Mouse (Mus musculus): ENCODE results near the gene Hibadh.

The Hibadh gene

GRCm38 (mm10) chr6:52567327-52568299 is 72.6 kb downstream of the Hibadh start:
- DNase-seq (ENCODE audit: low read depth, low spot score) = no peak

- DNase-seq (ENCODE audit: low read depth, low spot score) = no peak
These were observed 75.0 kb downstream of the Hibadh start for GRCm38 (mm10) chr6:52565210-52565609.

- no peak for DNase-seq (ENCODE audit: low read depth, low spot score)
These were observed 77.2 kb downstream of the Hibadh start for GRCm38 (mm10) chr6:52562994-52563393.

- no peak for DNase-seq (ENCODE audit: low read depth, low spot score)
These were observed 81.1 kb downstream of the Hibadh start for GRCm38 (mm10) chr6:52559041-52559440.

- DNase-seq (ENCODE audit: low read depth, low spot score) = no peak
These were observed 95.8 kb downstream of the Hibadh start for GRCm38 (mm10) chr6:52544376-52544775.

GRCm38 (mm10) chr6:52542464-52542863 is 97.7 kb downstream of the Hibadh start:
- DNase-seq (ENCODE audit: low read depth, low spot score) = no peak

GRCm38 (mm10) chr6:52539911-52540310 is 100.3 kb downstream of the Hibadh start:
- no peak for DNase-seq (ENCODE audit: low read depth, low spot score)

GRCm38 (mm10) chr6:52535072-52535704 is 105.0 kb downstream of the Hibadh start:
- no peak for DNase-seq (ENCODE audit: low read depth, low spot score)

GRCm38 (mm10) chr6:52532144-52532492 is 108.1 kb downstream of the Hibadh start:
- no peak for DNase-seq (ENCODE audit: low read depth, low spot score)

GRCm38 (mm10) chr6:52531366-52532143 is 108.6 kb downstream of the Hibadh start:
- DNase-seq (ENCODE audit: low read depth, low spot score) = no peak

- no peak for DNase-seq (ENCODE audit: low read depth, low spot score)
These were observed 109.3 kb downstream of the Hibadh start for GRCm38 (mm10) chr6:52530861-52531260.

GRCm38 (mm10) chr6:52524226-52524625 is 116.0 kb downstream of the Hibadh start:
- no peak for DNase-seq (ENCODE audit: low read depth, low spot score)

GRCm38 (mm10) chr6:52518704-52519103 is 121.5 kb downstream of the Hibadh start:
- DNase-seq (ENCODE audit: low read depth, low spot score) = no peak

- DNase-seq (ENCODE audit: low read depth, low spot score) = no peak
These were observed 122.9 kb downstream of the Hibadh start for GRCm38 (mm10) chr6:52517272-52517671.

- no peak for DNase-seq (ENCODE audit: low read depth, low spot score)
These were observed 126.2 kb downstream of the Hibadh start for GRCm38 (mm10) chr6:52513876-52514405.

- DNase-seq (ENCODE audit: low read depth, low spot score) = no peak
These were observed 131.4 kb downstream of the Hibadh start for GRCm38 (mm10) chr6:52508789-52509188.

GRCm38 (mm10) chr6:52507946-52508345 is 132.2 kb downstream of the Hibadh start:
- no peak for DNase-seq (ENCODE audit: low read depth, low spot score)

GRCm38 (mm10) chr6:52507171-52507570 is 133.0 kb downstream of the Hibadh start:
- no peak for DNase-seq (ENCODE audit: low read depth, low spot score)

GRCm38 (mm10) chr6:52505777-52506755 is 134.1 kb downstream of the Hibadh start:
- no peak for DNase-seq (ENCODE audit: low read depth, low spot score)

- DNase-seq (ENCODE audit: low read depth, low spot score) = no peak
These were observed 135.3 kb downstream of the Hibadh start for GRCm38 (mm10) chr6:52504676-52505460.

Measured in c-Kit-negative CD71-positive TER-119-positive erythroid progenitor cells, embryonic 14.5 days (primary cell).